Mouse (Mus musculus): ENCODE results near the gene Sult6b2.

- TF ChIP-seq CTCF (IDR thresholded peaks at IDR 0.05; ENCODE audit: insufficient read depth, low read depth, low read length) (no peak), POLR2A (IDR thresholded peaks at IDR 0.05; ENCODE audit: insufficient read depth, low read depth, low read length) (no peak)
Measured at GRCm38 (mm10) chr6:142738637-142739036, 65.7 kb downstream of the Sult6b2 start.
